Mouse (Mus musculus): ENCODE measurements around the gene Hmx2. TPM values are rescaled to one million over a fixed set of nuclear protein-coding genes. Genes with fewer than 3 reads are reported as not detected.

Gene Hmx2
- total RNA-seq, 2 experiments from 2014 or later: not detected

- ATAC-seq (replicated peaks; ENCODE audit: poor library complexity, severe bottlenecking): no peak
Observed at GRCm38 (mm10) chr7:131556116-131556515, 7.5 kb downstream of the Hmx2 start.

DNA sequence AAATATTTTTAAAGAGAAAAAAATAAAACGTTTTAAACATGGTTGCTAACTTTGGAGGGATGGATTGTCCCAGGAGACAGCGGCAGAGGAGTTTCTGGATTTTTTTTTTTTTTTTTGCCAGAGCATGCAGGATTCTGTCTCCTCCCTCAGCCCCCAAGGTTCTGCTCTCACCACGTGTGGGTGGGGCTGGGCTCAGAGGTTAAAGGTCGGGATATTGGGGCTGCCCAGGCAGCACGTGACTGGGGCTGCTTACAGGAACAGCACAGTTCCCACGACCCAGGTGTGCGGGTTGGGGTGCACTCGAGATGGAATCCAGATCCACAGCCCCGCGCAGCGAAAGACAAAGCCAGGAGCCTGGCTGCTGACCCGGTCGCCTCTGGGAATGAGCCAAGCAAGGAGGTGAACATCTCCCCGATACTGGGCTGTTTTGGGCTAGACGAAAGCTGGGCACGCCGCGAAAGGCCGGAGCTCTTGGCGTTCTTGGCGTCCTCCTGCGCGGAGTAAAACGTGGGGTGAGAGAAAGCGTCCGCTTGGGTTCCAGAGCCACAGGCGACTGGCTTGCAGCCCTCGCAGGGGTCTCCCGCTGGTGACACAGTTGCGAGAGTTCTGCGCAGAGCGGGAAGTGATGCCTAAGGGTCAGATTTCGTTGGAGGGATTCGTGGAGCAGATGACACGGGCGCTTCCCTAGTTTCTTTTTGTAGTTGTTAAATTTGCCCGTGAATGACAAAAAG is 8.1 kb downstream of the Hmx2 start:
- ATAC-seq (replicated peaks; ENCODE audit: poor library complexity, severe bottlenecking): no peak

DNA sequence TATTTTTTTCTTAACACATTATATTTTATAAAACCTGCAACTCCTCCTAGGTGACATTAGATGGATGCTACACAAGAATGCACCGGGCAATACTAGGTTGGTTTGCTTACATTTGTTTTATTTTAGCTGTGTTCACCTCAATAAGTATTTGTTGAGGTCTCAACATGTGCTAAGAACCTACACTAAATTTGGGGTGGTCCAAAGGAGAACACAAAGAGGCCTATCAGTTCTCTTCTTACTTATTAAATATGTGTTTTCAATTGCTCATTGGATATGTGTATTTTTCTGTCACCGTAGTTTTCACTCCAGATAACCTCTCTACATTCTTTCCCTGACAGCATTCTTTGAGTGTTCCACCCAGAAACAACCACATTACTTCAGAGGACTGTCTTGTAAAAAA is 9.2 kb downstream of the Hmx2 start:
- ATAC-seq (replicated peaks; ENCODE audit: poor library complexity, severe bottlenecking): no peak

DNA sequence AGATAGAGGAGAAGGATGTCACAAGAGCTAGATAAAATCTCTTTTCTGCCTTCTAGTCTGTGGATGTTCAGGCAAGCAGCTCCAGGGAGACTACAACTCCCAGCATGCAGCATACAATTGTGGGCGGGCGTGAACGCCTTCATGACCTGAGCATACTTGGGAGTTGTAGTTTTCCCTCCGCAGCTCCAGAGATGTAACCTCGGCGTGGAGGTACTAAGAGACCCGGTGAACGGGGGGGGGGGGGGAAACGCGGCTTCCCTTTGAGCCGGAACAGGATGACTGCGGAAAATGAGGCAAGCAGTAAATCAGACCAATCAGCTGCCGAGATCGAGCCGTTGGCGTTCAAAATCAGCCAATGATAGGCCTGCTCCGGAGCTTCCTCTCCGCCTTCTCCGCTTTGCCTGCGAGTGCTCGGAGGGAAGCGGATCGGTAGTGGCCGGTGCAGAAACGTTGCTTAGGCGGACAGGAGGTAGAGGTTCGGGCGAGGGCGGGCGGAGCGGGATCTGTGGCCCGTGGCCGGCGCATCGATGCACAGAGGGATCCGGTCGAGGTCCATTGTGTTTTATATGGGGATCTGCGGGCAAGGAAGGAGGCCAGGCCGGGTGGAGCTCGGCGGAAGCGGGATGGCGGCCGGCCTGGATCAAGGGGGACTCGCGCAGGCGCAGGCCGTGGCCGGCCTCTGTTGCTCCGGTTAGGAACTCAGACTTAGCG is 11.6 kb downstream of the Hmx2 start, which contains the start of gene Bub3:
Bub3 (plus strand) TSS at position 237 of the 711 bp plus-strand sequence.
- peak; percentile 86 for ATAC-seq (replicated peaks; ENCODE audit: poor library complexity, severe bottlenecking)

DNA sequence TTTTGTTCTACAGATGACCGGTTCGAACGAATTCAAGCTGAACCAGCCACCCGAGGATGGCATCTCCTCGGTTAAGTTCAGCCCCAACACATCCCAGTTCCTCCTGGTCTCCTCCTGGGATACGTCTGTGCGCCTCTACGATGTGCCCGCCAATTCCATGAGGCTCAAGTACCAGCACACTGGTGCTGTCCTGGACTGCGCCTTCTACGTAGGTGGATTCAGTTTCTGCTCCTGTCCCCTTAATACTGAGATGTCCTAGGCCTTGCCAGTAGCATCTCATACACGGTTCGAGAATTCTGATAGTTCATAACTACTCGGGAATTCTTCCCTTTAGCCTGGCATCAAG is 12.1 kb downstream of the Hmx2 start:
- ATAC-seq (replicated peaks; ENCODE audit: poor library complexity, severe bottlenecking): peak; percentile 9; the same call in 1 of the 2 replicates

- no peak for ATAC-seq (replicated peaks; ENCODE audit: poor library complexity, severe bottlenecking)
Observed at GRCm38 (mm10) chr7:131575246-131575645, 26.7 kb downstream of the Hmx2 start.

- no peak for ATAC-seq (replicated peaks; ENCODE audit: poor library complexity, severe bottlenecking)
Observed at GRCm38 (mm10) chr7:131582178-131582577, 33.6 kb downstream of the Hmx2 start.

- no peak for ATAC-seq (replicated peaks; ENCODE audit: poor library complexity, severe bottlenecking)
Observed at GRCm38 (mm10) chr7:131585551-131585950, 37.0 kb downstream of the Hmx2 start.

GRCm38 (mm10) chr7:131597779-131598482 is 49.4 kb downstream of the Hmx2 start:
- ATAC-seq (replicated peaks; ENCODE audit: poor library complexity, severe bottlenecking): no peak

- ATAC-seq (replicated peaks; ENCODE audit: poor library complexity, severe bottlenecking): no peak; the same call in 1 of the 2 replicates
Observed at GRCm38 (mm10) chr7:131598483-131598824, 49.9 kb downstream of the Hmx2 start.

GRCm38 (mm10) chr7:131602106-131602505 is 53.5 kb downstream of the Hmx2 start:
- ATAC-seq (replicated peaks; ENCODE audit: poor library complexity, severe bottlenecking): no peak

- ATAC-seq (replicated peaks; ENCODE audit: poor library complexity, severe bottlenecking): no peak
Observed at GRCm38 (mm10) chr7:131603186-131603585, 54.6 kb downstream of the Hmx2 start.

- no peak for ATAC-seq (replicated peaks; ENCODE audit: poor library complexity, severe bottlenecking)
Observed at GRCm38 (mm10) chr7:131604946-131605345, 56.4 kb downstream of the Hmx2 start.

DNA sequence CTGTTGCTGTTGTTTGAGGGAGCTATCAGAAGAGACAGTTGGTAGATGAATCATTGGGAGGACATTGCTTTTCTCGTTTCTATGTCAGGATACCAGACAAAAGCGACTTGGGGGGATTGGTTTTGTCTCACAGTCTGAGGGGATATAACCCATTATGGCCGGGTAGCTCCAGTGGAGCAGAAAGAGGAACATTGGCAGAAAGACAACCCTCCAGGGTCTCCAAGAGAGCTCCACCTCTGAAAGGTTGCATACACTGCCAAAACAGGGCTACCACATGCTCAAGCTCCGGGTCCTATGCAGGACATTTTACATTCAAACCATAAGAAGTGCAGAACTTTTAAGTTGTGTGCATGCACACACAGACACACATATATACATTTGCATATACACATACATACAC is 56.9 kb downstream of the Hmx2 start:
- ATAC-seq (replicated peaks; ENCODE audit: poor library complexity, severe bottlenecking): no peak

Other genes with a start within 250 kb of the Hmx2 start
- gene Cuzd1, start 226.5 kb upstream of the Hmx2 start, total RNA-seq (2014; fragmentation: Nextera tagmentation): not detected in 2 replicates
- not detected in 2 replicates for gene Cuzd1, start 226.5 kb upstream of the Hmx2 start, total RNA-seq (2017)
- not detected in 2 replicates for gene Fam24b, start 219.3 kb upstream of the Hmx2 start, total RNA-seq (2014; fragmentation: Nextera tagmentation)
- not detected in 2 replicates for gene Fam24b, start 219.3 kb upstream of the Hmx2 start, total RNA-seq (2017)
- not detected in 2 replicates for gene Fam24a, start 214.9 kb upstream of the Hmx2 start, total RNA-seq (2014; fragmentation: Nextera tagmentation)
- not detected in 2 replicates for gene Fam24a, start 214.9 kb upstream of the Hmx2 start, total RNA-seq (2017)
- gene 2310057M21Rik, start 186.0 kb upstream of the Hmx2 start, total RNA-seq (2014; fragmentation: Nextera tagmentation): 8.5 and 9.2 TPM in 2 replicates
- 4.4 and 6.2 TPM in 2 replicates for gene 2310057M21Rik, start 186.0 kb upstream of the Hmx2 start, total RNA-seq (2017)
- gene Pstk, start 177.6 kb upstream of the Hmx2 start, total RNA-seq (2014; fragmentation: Nextera tagmentation): 13.4 and 20.3 TPM in 2 replicates
- 23.1 and 25.4 TPM in 2 replicates for gene Pstk, start 177.6 kb upstream of the Hmx2 start, total RNA-seq (2017)
- 17.9 and 23.4 TPM in 2 replicates for gene Ikzf5, start 138.3 kb upstream of the Hmx2 start, total RNA-seq (2014; fragmentation: Nextera tagmentation)
- 24.5 and 33.0 TPM in 2 replicates for gene Ikzf5, start 138.3 kb upstream of the Hmx2 start, total RNA-seq (2017)
- gene Acadsb, start 138.2 kb upstream of the Hmx2 start, total RNA-seq (2014; fragmentation: Nextera tagmentation): 18.3 and 35.0 TPM in 2 replicates
- gene Acadsb, start 138.2 kb upstream of the Hmx2 start, total RNA-seq (2017): 62.5 and 69.5 TPM in 2 replicates
- not detected in 2 replicates for gene Hmx3, start 5.9 kb upstream of the Hmx2 start, total RNA-seq (2014; fragmentation: Nextera tagmentation)
- gene Hmx3, start 5.9 kb upstream of the Hmx2 start, total RNA-seq (2017): not detected in 2 replicates
- gene Bub3, start 11.4 kb downstream of the Hmx2 start, total RNA-seq (2014; fragmentation: Nextera tagmentation): 67.7 and 85.7 TPM in 2 replicates
- gene Bub3, start 11.4 kb downstream of the Hmx2 start, total RNA-seq (2017): 94.4 and 106 TPM in 2 replicates

All from granulocyte monocyte progenitor cell, adult 5-6 weeks (primary cell).